Mouse (Mus musculus) adrenal gland, postnatal 25 days (tissue): Measurements from ENCODE around the gene Atf6. TPM values are rescaled to one million over a fixed set of nuclear protein-coding genes. Genes with fewer than 3 reads are reported as not detected.

Experiments
- DNase-seq: peaks from one replicate; pipeline ENCODE4 v3.0.0; 2021; ENCODE audit warnings: mixed read lengths
- total RNA-seq: library from RNA; stranded (reverse); gene quantifications from 2 replicates; pipeline ENCODE4 v1.2.3, GENCODE M21; 2021

The Atf6 gene
- total RNA-seq, 1 experiment from 2014 or later: 34.8 TPM

- DNase-seq: no peak
Observed at GRCm38 (mm10) chr1:170657643-170658314, 209.8 kb downstream of the Atf6 start.

DNA sequence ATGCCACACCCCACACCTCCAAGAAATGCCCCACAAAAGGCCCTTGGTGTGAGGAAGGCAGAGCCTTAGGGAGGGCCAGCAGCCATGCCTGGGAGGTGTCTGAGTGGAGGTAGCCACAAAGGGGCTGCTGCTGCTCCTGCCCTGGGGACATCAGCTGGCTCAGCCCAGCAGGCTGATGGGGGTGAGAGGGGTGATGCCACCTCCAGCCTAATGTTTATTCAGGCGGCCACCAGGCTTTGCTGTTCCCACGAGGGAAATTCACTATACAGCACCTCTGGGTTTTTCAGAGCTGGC is 210.4 kb downstream of the Atf6 start:
- no peak for DNase-seq

GRCm38 (mm10) chr1:170656518-170657227 is 210.9 kb downstream of the Atf6 start:
- DNase-seq: no peak

- no peak for DNase-seq
Observed at GRCm38 (mm10) chr1:170655280-170655917, 212.2 kb downstream of the Atf6 start.

Other genes with a start within 250 kb of the Atf6 start
- 6.7 and 7.0 TPM in 2 replicates for gene Olfml2b, start 223.2 kb downstream of the Atf6 start, total RNA-seq
- 0.55 TPM in 1 of 2 replicates, not detected in the other for gene Gm26620, start 17.3 kb upstream of the Atf6 start, total RNA-seq
- 18.9 and 19.4 TPM in 2 replicates for gene Dusp12, start 17.8 kb upstream of the Atf6 start, total RNA-seq
- gene Fcrlb, start 45.2 kb upstream of the Atf6 start, total RNA-seq: not detected in 2 replicates
- gene Fcrla, start 59.8 kb upstream of the Atf6 start, total RNA-seq: 0.46 TPM in 1 of 2 replicates, not detected in the other
- gene Fcgr2b, start 108.8 kb upstream of the Atf6 start, total RNA-seq: 1.5 and 2.6 TPM in 2 replicates
- 0.76 and 1.6 TPM in 2 replicates for gene Fcgr4, start 151.1 kb upstream of the Atf6 start, total RNA-seq
- gene Fcgr3, start 197.2 kb upstream of the Atf6 start, total RNA-seq: 5.5 and 7.4 TPM in 2 replicates
- 2.3 and 4.5 TPM in 2 replicates for gene Cfap126, start 246.1 kb upstream of the Atf6 start, total RNA-seq